Mouse (Mus musculus): Measurements from ENCODE around the gene Gale. TPM values are rescaled to one million over a fixed set of nuclear protein-coding genes. Genes with fewer than 3 reads are reported as not detected.

The Gale gene
- polyA plus RNA-seq, 1 experiment from 2014 or later: 62.2 TPM

DNA sequence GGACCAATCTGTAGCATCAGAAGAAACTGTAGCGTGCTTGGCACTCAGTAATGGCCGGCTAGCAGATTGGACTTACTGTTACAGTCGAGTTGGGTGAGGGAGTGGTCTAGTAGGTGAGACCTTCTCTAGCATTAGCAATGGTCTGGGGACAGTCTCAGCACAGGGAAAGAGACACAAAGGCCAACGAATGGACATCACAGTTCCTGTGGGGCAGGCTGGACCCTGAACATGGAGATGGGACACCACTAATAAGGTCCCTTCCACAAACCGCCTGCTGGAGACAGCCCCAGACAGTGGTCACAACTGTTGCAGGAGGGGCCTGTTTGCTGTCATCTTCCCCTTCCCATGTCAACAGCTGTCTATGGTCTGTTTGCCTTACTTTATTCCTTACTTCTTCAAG lies 1.8 kb upstream of the Gale start:
- no peaks in the 10 kb centered on the region for H3K9me3 ChIP-seq (ENCODE audit: control insufficient read depth, low read length)
- no peak overlapping the region for H3K9ac ChIP-seq (ENCODE audit: low read length)
- peaks cover 11% of the 10 kb centered on the region for H3K4me1 ChIP-seq (replicated peaks; ENCODE audit: control insufficient read depth, insufficient read depth, low read length)
- H3K27ac ChIP-seq (ENCODE audit: low read depth): no peak overlapping the region
- 91% methylated on average over 5 of the region's 5 CpGs for WGBS
- H3K4me2 ChIP-seq (ENCODE audit: low read length): no peak overlapping the region
- no peaks in the 10 kb centered on the region for H3K27me3 ChIP-seq (replicated peaks; ENCODE audit: control insufficient read depth, insufficient read depth, low read length)
- no peak overlapping the region for H3K4me3 ChIP-seq (ENCODE audit: low read depth, low read length)
- DNase-seq (ENCODE audit: low spot score): no peak
- peaks cover 47% of the 10 kb centered on the region for H3K36me3 ChIP-seq (ENCODE audit: control insufficient read depth, insufficient read depth, low read length)
- ATAC-seq (replicated peaks; ENCODE audit: low FRiP score, low TSS enrichment, low read depth): no peak

DNA sequence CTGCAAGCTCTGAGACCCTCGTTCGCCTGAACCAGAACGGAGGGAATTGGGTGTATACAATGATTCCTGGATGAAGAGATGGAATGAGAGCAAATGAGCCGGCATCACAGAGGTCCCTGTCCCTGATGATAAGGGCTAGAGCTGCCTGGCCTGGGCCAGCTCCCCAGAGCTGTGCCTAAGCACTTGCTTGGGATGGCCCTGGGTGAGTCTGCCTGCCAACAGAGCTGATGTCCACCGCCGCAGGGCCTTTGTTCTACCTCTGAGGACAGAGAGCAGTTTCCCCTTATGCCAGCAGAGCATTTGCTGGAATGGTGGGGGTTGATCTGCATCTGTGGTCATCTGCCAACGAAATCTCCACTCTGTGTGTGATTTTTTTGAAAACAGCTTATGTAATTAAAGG lies 1.3 kb upstream of the Gale start:
- H3K9ac ChIP-seq (ENCODE audit: low read length): no peak overlapping the region
- WGBS: 91% methylated on average over 7 of the region's 7 CpGs
- H3K27me3 ChIP-seq (replicated peaks; ENCODE audit: control insufficient read depth, insufficient read depth, low read length): no peaks in the 10 kb centered on the region
- H3K27ac ChIP-seq (ENCODE audit: low read depth): no peak overlapping the region
- no peak for DNase-seq (ENCODE audit: low spot score)
- H3K4me2 ChIP-seq (ENCODE audit: low read length): no peak overlapping the region
- no peaks in the 10 kb centered on the region for H3K9me3 ChIP-seq (ENCODE audit: control insufficient read depth, low read length)
- no peak overlapping the region for H3K4me3 ChIP-seq (ENCODE audit: low read depth, low read length)
- H3K36me3 ChIP-seq (ENCODE audit: control insufficient read depth, insufficient read depth, low read length): peaks cover 50% of the 10 kb centered on the region
- peaks cover 11% of the 10 kb centered on the region for H3K4me1 ChIP-seq (replicated peaks; ENCODE audit: control insufficient read depth, insufficient read depth, low read length)
- ATAC-seq (replicated peaks; ENCODE audit: low FRiP score, low TSS enrichment, low read depth): no peak

GRCm38 (mm10) chr4:135962946-135963345 lies 581 bp upstream of the Gale start:
- ATAC-seq (replicated peaks; ENCODE audit: low FRiP score, low TSS enrichment, low read depth) (no peak), DNase-seq (ENCODE audit: low spot score) (no peak)
- H3K27ac ChIP-seq (ENCODE audit: low read depth): peak overlapping the region; percentile 86
- peaks cover 50% of the 10 kb centered on the region for H3K36me3 ChIP-seq (ENCODE audit: control insufficient read depth, insufficient read depth, low read length)
- peak overlapping the region; percentile 71 for H3K4me3 ChIP-seq (ENCODE audit: low read depth, low read length)
- peak overlapping the region; percentile 83 for H3K9ac ChIP-seq (ENCODE audit: low read length)
- 7% methylated on average over 15 of the region's 15 CpGs for WGBS
- H3K27me3 ChIP-seq (replicated peaks; ENCODE audit: control insufficient read depth, insufficient read depth, low read length): no peaks in the 10 kb centered on the region
- H3K4me1 ChIP-seq (replicated peaks; ENCODE audit: control insufficient read depth, insufficient read depth, low read length): peaks cover 11% of the 10 kb centered on the region
- peak overlapping the region; percentile 97 for H3K4me2 ChIP-seq (ENCODE audit: low read length)
- no peaks in the 10 kb centered on the region for H3K9me3 ChIP-seq (ENCODE audit: control insufficient read depth, low read length)

GRCm38 (mm10) chr4:135964426-135964825 lies 899 bp downstream of the Gale start:
- 6% methylated on average over 12 of the region's 12 CpGs for WGBS
- peaks cover 54% of the 10 kb centered on the region for H3K36me3 ChIP-seq (ENCODE audit: control insufficient read depth, insufficient read depth, low read length)
- H3K9ac ChIP-seq (ENCODE audit: low read length): peak overlapping the region; percentile 83
- no peaks in the 10 kb centered on the region for H3K9me3 ChIP-seq (ENCODE audit: control insufficient read depth, low read length)
- peaks cover 11% of the 10 kb centered on the region for H3K4me1 ChIP-seq (replicated peaks; ENCODE audit: control insufficient read depth, insufficient read depth, low read length)
- H3K4me3 ChIP-seq (ENCODE audit: low read depth, low read length): peak overlapping the region; percentile 71
- H3K27ac ChIP-seq (ENCODE audit: low read depth): peak overlapping the region; percentile 43; the same call in 1 of the 2 replicates
- H3K27me3 ChIP-seq (replicated peaks; ENCODE audit: control insufficient read depth, insufficient read depth, low read length): no peaks in the 10 kb centered on the region
- DNase-seq (ENCODE audit: low spot score) (no peak), ATAC-seq (replicated peaks; ENCODE audit: low FRiP score, low TSS enrichment, low read depth) (peak; percentile 22; the same call in 1 of the 2 replicates)
- H3K4me2 ChIP-seq (ENCODE audit: low read length): peak overlapping the region; percentile 97

GRCm38 (mm10) chr4:135965113-135965512 lies 1.6 kb downstream of the Gale start:
- Histone ChIP-seq H3K9me3 (ENCODE audit: control insufficient read depth, low read length) (no peaks in the 10 kb centered on the region), H3K27me3 (replicated peaks; ENCODE audit: control insufficient read depth, insufficient read depth, low read length) (no peaks in the 10 kb centered on the region), H3K4me1 (replicated peaks; ENCODE audit: control insufficient read depth, insufficient read depth, low read length) (peaks cover 11% of the 10 kb centered on the region), H3K4me2 (ENCODE audit: low read length) (no peak overlapping the region), H3K4me3 (ENCODE audit: low read depth, low read length) (no peak overlapping the region), H3K27ac (ENCODE audit: low read depth) (no peak overlapping the region), H3K9ac (ENCODE audit: low read length) (no peak overlapping the region), H3K36me3 (ENCODE audit: control insufficient read depth, insufficient read depth, low read length) (peaks cover 55% of the 10 kb centered on the region)
- WGBS: 79% methylated on average over 9 of the region's 9 CpGs
- ATAC-seq (replicated peaks; ENCODE audit: low FRiP score, low TSS enrichment, low read depth) (no peak), DNase-seq (ENCODE audit: low spot score) (no peak)

- DNase-seq (ENCODE audit: low spot score) (no peak), ATAC-seq (replicated peaks; ENCODE audit: low FRiP score, low TSS enrichment, low read depth) (no peak)
- Histone ChIP-seq H3K27me3 (replicated peaks; ENCODE audit: control insufficient read depth, insufficient read depth, low read length) (no peaks in the 10 kb centered on the region), H3K27ac (ENCODE audit: low read depth) (no peak overlapping the region), H3K9ac (ENCODE audit: low read length) (no peak overlapping the region), H3K36me3 (ENCODE audit: control insufficient read depth, insufficient read depth, low read length) (peaks cover 56% of the 10 kb centered on the region), H3K9me3 (ENCODE audit: control insufficient read depth, low read length) (no peaks in the 10 kb centered on the region), H3K4me3 (ENCODE audit: low read depth, low read length) (no peak overlapping the region), H3K4me1 (replicated peaks; ENCODE audit: control insufficient read depth, insufficient read depth, low read length) (peaks cover 12% of the 10 kb centered on the region), H3K4me2 (ENCODE audit: low read length) (no peak overlapping the region)
- 90% methylated on average over 16 of the region's 16 CpGs for WGBS
Observed at GRCm38 (mm10) chr4:135966283-135966682, 2.8 kb downstream of the Gale start.

DNA sequence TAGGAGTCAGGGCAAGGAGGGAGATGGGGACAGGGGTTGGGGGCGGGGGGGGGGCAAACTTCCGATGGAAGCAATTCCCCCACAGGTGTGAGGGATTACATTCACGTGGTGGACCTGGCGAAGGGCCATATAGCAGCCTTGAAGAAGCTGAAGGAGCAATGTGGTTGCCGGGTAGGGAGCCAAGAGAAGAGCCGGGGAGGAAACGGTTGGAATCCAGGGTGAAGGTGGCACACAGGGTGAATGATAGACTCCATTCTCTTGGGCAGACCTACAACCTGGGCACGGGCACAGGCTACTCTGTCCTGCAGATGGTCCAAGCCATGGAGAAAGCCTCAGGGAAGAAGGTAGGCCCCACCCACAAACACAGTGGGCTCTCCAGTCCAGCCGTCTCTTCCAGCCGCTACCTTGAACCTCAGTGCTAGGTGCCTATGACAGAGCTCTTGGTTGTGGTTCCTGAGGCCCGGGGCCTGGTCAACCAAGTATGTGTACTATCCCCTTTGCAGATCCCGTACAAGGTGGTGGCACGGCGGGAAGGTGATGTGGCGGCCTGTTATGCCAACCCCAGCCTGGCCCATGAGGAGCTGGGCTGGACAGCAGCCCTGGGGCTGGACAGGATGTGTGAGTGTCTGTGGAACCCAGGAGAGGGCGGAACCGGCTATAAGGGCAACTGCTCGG lies 3.7 kb downstream of the Gale start:
- Histone ChIP-seq H3K27ac (ENCODE audit: low read depth) (no peak overlapping the region), H3K36me3 (ENCODE audit: control insufficient read depth, insufficient read depth, low read length) (peaks cover 48% of the 10 kb centered on the region), H3K9ac (ENCODE audit: low read length) (no peak overlapping the region), H3K4me2 (ENCODE audit: low read length) (no peak overlapping the region), H3K27me3 (replicated peaks; ENCODE audit: control insufficient read depth, insufficient read depth, low read length) (no peaks in the 10 kb centered on the region), H3K4me1 (replicated peaks; ENCODE audit: control insufficient read depth, insufficient read depth, low read length) (peaks cover 18% of the 10 kb centered on the region), H3K4me3 (ENCODE audit: low read depth, low read length) (no peak overlapping the region), H3K9me3 (ENCODE audit: control insufficient read depth, low read length) (no peaks in the 10 kb centered on the region)
- DNase-seq (ENCODE audit: low spot score): no peak
- no peak for ATAC-seq (replicated peaks; ENCODE audit: low FRiP score, low TSS enrichment, low read depth)
- 86% methylated on average over 18 of the region's 18 CpGs for WGBS

DNA sequence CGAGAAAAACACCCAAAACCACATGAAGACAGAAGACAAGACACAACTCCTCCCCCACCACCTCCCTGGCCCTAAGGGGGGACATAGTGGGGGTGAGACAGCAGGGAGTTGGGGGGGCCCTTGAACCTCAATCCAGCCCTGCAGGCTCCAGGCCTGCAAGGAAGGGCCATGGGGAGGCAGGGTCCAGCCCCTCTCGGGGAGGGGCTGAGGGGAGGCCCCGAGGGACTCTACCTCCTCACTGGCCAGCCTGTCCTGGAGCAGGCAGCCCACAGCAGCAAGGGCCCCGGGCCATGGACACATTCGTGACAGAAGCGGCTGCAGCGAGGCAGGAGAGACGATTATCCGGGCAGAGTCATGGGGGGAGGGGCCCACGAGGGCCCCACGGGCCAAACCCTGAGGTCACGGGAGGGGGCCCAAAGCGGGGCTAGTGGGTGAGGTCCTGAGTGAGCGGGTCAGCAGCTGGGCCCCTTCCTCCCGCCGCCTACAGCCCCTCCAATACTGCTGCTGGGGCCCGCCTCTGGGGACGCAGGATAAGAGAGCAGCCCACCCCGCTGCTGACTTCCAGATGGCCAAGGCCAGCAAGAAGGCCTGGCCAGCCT lies 4.8 kb downstream of the Gale start:
- H3K36me3 ChIP-seq (ENCODE audit: control insufficient read depth, insufficient read depth, low read length): peaks cover 46% of the 10 kb centered on the region
- DNase-seq (ENCODE audit: low spot score) (no peak), ATAC-seq (replicated peaks; ENCODE audit: low FRiP score, low TSS enrichment, low read depth) (no peak)
- H3K9ac ChIP-seq (ENCODE audit: low read length): no peak overlapping the region
- WGBS: 75% methylated on average over 19 of the region's 19 CpGs
- H3K27ac ChIP-seq (ENCODE audit: low read depth): no peak overlapping the region
- no peak overlapping the region for H3K4me2 ChIP-seq (ENCODE audit: low read length)
- no peaks in the 10 kb centered on the region for H3K27me3 ChIP-seq (replicated peaks; ENCODE audit: control insufficient read depth, insufficient read depth, low read length)
- peaks cover 20% of the 10 kb centered on the region for H3K4me1 ChIP-seq (replicated peaks; ENCODE audit: control insufficient read depth, insufficient read depth, low read length)
- H3K4me3 ChIP-seq (ENCODE audit: low read depth, low read length): no peak overlapping the region
- H3K9me3 ChIP-seq (ENCODE audit: control insufficient read depth, low read length): no peaks in the 10 kb centered on the region

Measured in intestine, embryonic 14.5 days (tissue).